Mouse (Mus musculus): Measurements from ENCODE around the gene Tmem231. TPM values are rescaled to one million over a fixed set of nuclear protein-coding genes. Genes with fewer than 3 reads are reported as not detected.

Tmem231 gene
- polyA plus RNA-seq, 1 experiment = 0.33 TPM

- TF ChIP-seq GATA1 (IDR thresholded peaks at IDR 0.05; ENCODE audit: low read length) = no peak
- no peak for TF ChIP-seq TAL1 (IDR thresholded peaks at IDR 0.05; ENCODE audit: low read length)
These were observed 35.1 kb downstream of the Tmem231 start for GRCm38 (mm10) chr8:111898586-111898985.

GRCm38 (mm10) chr8:111894955-111895354 is 38.7 kb downstream of the Tmem231 start:
- Histone ChIP-seq H3K4me1 (ENCODE audit: control insufficient read depth) (no peaks in the 10 kb centered on the region; the same call in 1 of the 2 replicates), H3K9me3 (ENCODE audit: control insufficient read depth, low read length) (peaks cover 8% of the 10 kb centered on the region), H3K4me3 (replicated peaks) (no peak overlapping the region), H3K36me3 (ENCODE audit: control insufficient read depth) (no peaks in the 10 kb centered on the region), H3K27me3 (ENCODE audit: control insufficient read depth) (peaks cover 26% of the 10 kb centered on the region)
- no peak for TF ChIP-seq TAL1 (IDR thresholded peaks at IDR 0.05; ENCODE audit: low read length)
- no peak for TF ChIP-seq GATA1 (IDR thresholded peaks at IDR 0.05; ENCODE audit: low read length)

More at GRCm38 (mm10) chr8:111898586-111898985, 35.1 kb downstream of the Tmem231 start:
- Histone ChIP-seq H3K4me3 (replicated peaks) (no peak overlapping the region), H3K4me1 (ENCODE audit: control insufficient read depth) (no peaks in the 10 kb centered on the region), H3K27me3 (ENCODE audit: control insufficient read depth) (peaks cover 2% of the 10 kb centered on the region; the same call in 1 of the 2 replicates), H3K9me3 (ENCODE audit: control insufficient read depth, low read length) (peaks cover 4% of the 10 kb centered on the region), H3K36me3 (ENCODE audit: control insufficient read depth) (no peaks in the 10 kb centered on the region)

- TF ChIP-seq TAL1 (IDR thresholded peaks at IDR 0.05; ENCODE audit: low read length) (no peak), GATA1 (IDR thresholded peaks at IDR 0.05; ENCODE audit: low read length) (no peak)
- Histone ChIP-seq H3K4me3 (replicated peaks) (no peak overlapping the region), H3K27me3 (ENCODE audit: control insufficient read depth) (peaks cover 40% of the 10 kb centered on the region)
These were observed 41.1 kb downstream of the Tmem231 start for GRCm38 (mm10) chr8:111892615-111893014.

GRCm38 (mm10) chr8:111891983-111892382 is 41.7 kb downstream of the Tmem231 start:
- TF ChIP-seq TAL1 (IDR thresholded peaks at IDR 0.05; ENCODE audit: low read length) (no peak), GATA1 (IDR thresholded peaks at IDR 0.05; ENCODE audit: low read length) (no peak)
- H3K9me3 ChIP-seq (ENCODE audit: control insufficient read depth, low read length) = peaks cover 9% of the 10 kb centered on the region
- H3K4me1 ChIP-seq (ENCODE audit: control insufficient read depth) = peaks cover 12% of the 10 kb centered on the region
- H3K27me3 ChIP-seq (ENCODE audit: control insufficient read depth) = peaks cover 40% of the 10 kb centered on the region
- H3K36me3 ChIP-seq (ENCODE audit: control insufficient read depth) = no peaks in the 10 kb centered on the region
- no peak overlapping the region for H3K4me3 ChIP-seq (replicated peaks)

More at GRCm38 (mm10) chr8:111892615-111893014, 41.1 kb downstream of the Tmem231 start:
- Histone ChIP-seq H3K9me3 (ENCODE audit: control insufficient read depth, low read length) (peaks cover 9% of the 10 kb centered on the region), H3K4me1 (ENCODE audit: control insufficient read depth) (peaks cover 8% of the 10 kb centered on the region), H3K36me3 (ENCODE audit: control insufficient read depth) (no peaks in the 10 kb centered on the region)

- no peaks in the 10 kb centered on the region for H3K36me3 ChIP-seq (ENCODE audit: control insufficient read depth)
These were observed 42.8 kb downstream of the Tmem231 start for GRCm38 (mm10) chr8:111890911-111891303.

GRCm38 (mm10) chr8:111889931-111890910 is 43.5 kb downstream of the Tmem231 start:
- Histone ChIP-seq H3K4me1 (ENCODE audit: control insufficient read depth) (peaks cover 23% of the 10 kb centered on the region), H3K9me3 (ENCODE audit: control insufficient read depth, low read length) (peaks cover 9% of the 10 kb centered on the region), H3K36me3 (ENCODE audit: control insufficient read depth) (no peaks in the 10 kb centered on the region), H3K4me3 (replicated peaks) (no peak overlapping the region), H3K27me3 (ENCODE audit: control insufficient read depth) (peaks cover 40% of the 10 kb centered on the region)
- TF ChIP-seq TAL1 (IDR thresholded peaks at IDR 0.05; ENCODE audit: low read length) (no peak), GATA1 (IDR thresholded peaks at IDR 0.05; ENCODE audit: low read length) (no peak)

More at GRCm38 (mm10) chr8:111890911-111891303, 42.8 kb downstream of the Tmem231 start:
- Histone ChIP-seq H3K9me3 (ENCODE audit: control insufficient read depth, low read length) (peaks cover 9% of the 10 kb centered on the region), H3K4me3 (replicated peaks) (no peak overlapping the region), H3K27me3 (ENCODE audit: control insufficient read depth) (peaks cover 40% of the 10 kb centered on the region), H3K4me1 (ENCODE audit: control insufficient read depth) (peaks cover 23% of the 10 kb centered on the region)
- no peak for TF ChIP-seq GATA1 (IDR thresholded peaks at IDR 0.05; ENCODE audit: low read length)
- TF ChIP-seq TAL1 (IDR thresholded peaks at IDR 0.05; ENCODE audit: low read length) = no peak

- peaks cover 23% of the 10 kb centered on the region for H3K4me1 ChIP-seq (ENCODE audit: control insufficient read depth)
- H3K27me3 ChIP-seq (ENCODE audit: control insufficient read depth) = peaks cover 40% of the 10 kb centered on the region
These were observed 45.5 kb downstream of the Tmem231 start for GRCm38 (mm10) chr8:111888091-111888650.

GRCm38 (mm10) chr8:111887479-111887878 is 46.2 kb downstream of the Tmem231 start:
- peaks cover 23% of the 10 kb centered on the region for H3K4me1 ChIP-seq (ENCODE audit: control insufficient read depth)
- peaks cover 5% of the 10 kb centered on the region; the same call in 1 of the 2 replicates for H3K9me3 ChIP-seq (ENCODE audit: control insufficient read depth, low read length)
- TF ChIP-seq TAL1 (IDR thresholded peaks at IDR 0.05; ENCODE audit: low read length) (no peak), GATA1 (IDR thresholded peaks at IDR 0.05; ENCODE audit: low read length) (no peak)
- no peak overlapping the region for H3K4me3 ChIP-seq (replicated peaks)
- H3K27me3 ChIP-seq (ENCODE audit: control insufficient read depth) = peaks cover 39% of the 10 kb centered on the region
- no peaks in the 10 kb centered on the region for H3K36me3 ChIP-seq (ENCODE audit: control insufficient read depth)

More at GRCm38 (mm10) chr8:111888091-111888650, 45.5 kb downstream of the Tmem231 start:
- Histone ChIP-seq H3K36me3 (ENCODE audit: control insufficient read depth) (no peaks in the 10 kb centered on the region), H3K9me3 (ENCODE audit: control insufficient read depth, low read length) (peaks cover 5% of the 10 kb centered on the region; the same call in 1 of the 2 replicates), H3K4me3 (replicated peaks) (no peak overlapping the region)
- TF ChIP-seq GATA1 (IDR thresholded peaks at IDR 0.05; ENCODE audit: low read length) = no peak
- TF ChIP-seq TAL1 (IDR thresholded peaks at IDR 0.05; ENCODE audit: low read length) = no peak

GRCm38 (mm10) chr8:111883615-111884014 is 50.1 kb downstream of the Tmem231 start:
- Histone ChIP-seq H3K9me3 (ENCODE audit: control insufficient read depth, low read length) (no peaks in the 10 kb centered on the region), H3K36me3 (ENCODE audit: control insufficient read depth) (no peaks in the 10 kb centered on the region), H3K27me3 (ENCODE audit: control insufficient read depth) (peaks cover 4% of the 10 kb centered on the region), H3K4me1 (ENCODE audit: control insufficient read depth) (peaks cover 23% of the 10 kb centered on the region), H3K4me3 (replicated peaks) (no peak overlapping the region)
- TF ChIP-seq GATA1 (IDR thresholded peaks at IDR 0.05; ENCODE audit: low read length) (no peak), TAL1 (IDR thresholded peaks at IDR 0.05; ENCODE audit: low read length) (no peak)

Data from erythroblast, embryonic 14.5 days (primary cell).